Mouse (Mus musculus) bone marrow macrophage, adult 2 months (primary cell): ENCODE measurements around the gene Sall4.

Experiments
- CTCF ChIP-seq: IDR thresholded peaks from 2 replicates; pipeline ENCODE4 v1.5.1; 2012; ENCODE audit warnings: low read depth, mild to moderate bottlenecking, low read length, moderate library complexity
- POLR2A ChIP-seq: IDR thresholded peaks from 2 replicates; pipeline ENCODE4 v1.6.1; 2012; ENCODE audit warnings: mild to moderate bottlenecking, low read depth, low read length, borderline replicate concordance

DNA sequence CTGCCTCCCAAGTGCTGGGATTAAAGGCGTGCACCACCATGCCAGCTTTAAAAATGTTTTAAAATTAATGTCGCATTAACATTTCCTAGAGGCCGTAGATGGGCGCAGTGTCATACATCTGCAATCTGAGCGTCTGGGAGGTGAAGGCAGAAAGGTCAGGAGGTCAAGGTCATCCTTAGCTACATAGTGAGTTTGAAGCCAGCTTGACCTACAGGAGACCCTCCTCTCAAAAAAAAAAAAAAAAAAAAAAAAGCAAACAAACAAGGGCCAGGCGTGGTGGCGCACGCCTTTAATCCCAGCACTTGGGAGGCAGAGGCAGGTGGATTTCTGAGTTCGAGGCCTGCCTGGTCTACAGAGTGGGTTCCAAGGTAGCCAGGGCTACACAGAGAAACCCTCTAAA is 18.4 kb upstream of the Sall4 start:
- no peak for TF ChIP-seq POLR2A
- no peak for TF ChIP-seq CTCF
